Mouse (Mus musculus): ENCODE data around the gene Dnah3.

DNA sequence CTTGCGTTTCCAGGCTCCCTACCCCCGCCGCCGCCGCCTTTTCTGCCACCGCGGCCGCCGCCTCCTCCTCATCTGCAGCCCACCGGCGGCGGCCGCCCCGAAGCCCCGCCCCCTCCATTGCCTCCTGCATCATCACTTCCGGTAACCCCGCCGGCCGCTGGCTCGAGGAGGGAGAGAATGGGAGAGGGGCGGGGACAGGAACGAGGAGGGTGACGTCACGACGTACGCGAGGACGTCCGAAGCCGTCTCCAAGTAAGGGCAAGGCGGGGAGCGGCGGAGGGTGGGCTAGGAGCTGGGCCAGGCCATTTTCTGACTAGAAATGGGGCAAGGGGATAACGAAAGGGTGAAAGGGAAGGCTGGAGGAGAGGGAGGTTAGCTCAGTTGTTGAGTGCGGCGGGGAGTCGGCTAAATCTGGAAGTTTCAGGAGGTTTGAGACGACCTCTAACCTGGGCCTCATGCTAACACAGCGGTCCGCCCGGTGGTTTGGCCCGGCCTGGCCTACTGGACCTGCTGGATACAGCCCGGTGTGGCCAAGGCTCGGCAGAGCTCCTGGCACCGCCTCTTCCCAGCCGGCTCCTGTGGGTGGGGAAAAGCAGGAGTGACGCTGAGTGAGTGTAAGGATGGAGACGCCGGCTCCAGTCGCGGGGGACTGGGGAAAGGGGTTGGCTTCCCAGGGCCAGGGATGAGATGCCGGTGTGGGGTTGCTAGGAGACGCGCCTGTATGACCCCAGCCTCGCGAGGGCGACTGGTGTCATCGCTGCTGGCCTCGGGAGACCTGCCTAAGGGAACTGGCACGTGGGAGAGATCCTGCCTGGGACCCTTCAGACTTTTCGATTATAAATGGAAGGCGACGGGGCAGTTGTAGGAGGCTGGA lies 199.2 kb downstream of the Dnah3 start, which contains the start of the genes Lyrm1 and Dcun1d3:
- TF ChIP-seq CTCF (conservative IDR thresholded peaks at IDR 0.05; ENCODE audit: insufficient read depth, insufficient read length, low read depth, low read length) = no peak
- no peak for TF ChIP-seq POLR2A (IDR thresholded peaks at IDR 0.05; ENCODE audit: low read depth, low read length)

Data from kidney, adult 2 months (tissue).